Mouse (Mus musculus) right cerebral cortex, postnatal 25 days (tissue): ENCODE data around the gene 2010111I01Rik.
"Not testable (repeated sequence)": the region's sequence is repeated elsewhere in the genome, so short reads cannot be mapped to it uniquely, and the experiment has no call there.

Source experiments
- DNase-seq: peaks from one replicate; pipeline ENCODE4 v3.0.0; 2022

2010111I01Rik gene

GRCm38 (mm10) chr13:63083139-63083538, 118.4 kb downstream of the 2010111I01Rik start:
- not testable (repeated sequence) for DNase-seq

- no peak for DNase-seq
Observed at GRCm38 (mm10) chr13:63083663-63084062, 119.0 kb downstream of the 2010111I01Rik start.

GRCm38 (mm10) chr13:63087865-63088683, 123.4 kb downstream of the 2010111I01Rik start:
- DNase-seq, result no peak

GRCm38 (mm10) chr13:63089513-63089912, 124.8 kb downstream of the 2010111I01Rik start:
- DNase-seq, result no peak

GRCm38 (mm10) chr13:63091246-63091645, 126.6 kb downstream of the 2010111I01Rik start:
- no peak for DNase-seq

- no peak for DNase-seq
Observed at GRCm38 (mm10) chr13:63092299-63092698, 127.6 kb downstream of the 2010111I01Rik start.

GRCm38 (mm10) chr13:63092874-63093273, 128.2 kb downstream of the 2010111I01Rik start:
- no peak for DNase-seq

- no peak for DNase-seq
Observed at GRCm38 (mm10) chr13:63093636-63094035, 128.9 kb downstream of the 2010111I01Rik start.

- DNase-seq, result no peak
Observed at GRCm38 (mm10) chr13:63094317-63095131, 129.8 kb downstream of the 2010111I01Rik start.

- DNase-seq, result no peak
Observed at GRCm38 (mm10) chr13:63096764-63097163, 132.1 kb downstream of the 2010111I01Rik start.

- DNase-seq, result no peak
Observed at GRCm38 (mm10) chr13:63097440-63097930, 132.8 kb downstream of the 2010111I01Rik start.

- no peak for DNase-seq
Observed at GRCm38 (mm10) chr13:63101761-63102160, 137.1 kb downstream of the 2010111I01Rik start.

GRCm38 (mm10) chr13:63102848-63103585, 138.3 kb downstream of the 2010111I01Rik start:
- no peak for DNase-seq

- DNase-seq, result no peak
Observed at GRCm38 (mm10) chr13:63106574-63106973, 141.9 kb downstream of the 2010111I01Rik start.

GRCm38 (mm10) chr13:63108601-63109000, 143.9 kb downstream of the 2010111I01Rik start:
- no peak for DNase-seq

GRCm38 (mm10) chr13:63111297-63112042, 146.8 kb downstream of the 2010111I01Rik start:
- no peak for DNase-seq

GRCm38 (mm10) chr13:63112043-63112597, 147.4 kb downstream of the 2010111I01Rik start:
- DNase-seq, result no peak

GRCm38 (mm10) chr13:63112598-63113372, 148.1 kb downstream of the 2010111I01Rik start:
- DNase-seq, result no peak

GRCm38 (mm10) chr13:63113881-63114301, 149.2 kb downstream of the 2010111I01Rik start:
- DNase-seq, result no peak

- DNase-seq, result no peak
Observed at GRCm38 (mm10) chr13:63115187-63115784, 150.6 kb downstream of the 2010111I01Rik start.
